1 mouse cellular context compared by ENCODE assay signal in genomic region chr2:163987233-163987632, GRCm38 (mm10).
TF ChIP-seq lines count a peak whose summit lies in the region.

No protein-coding gene starts in this region.

TF ChIP-seq in MEL, 35 proteins besides CTCF, POLR2A, EP300 and RAD21 (continued from another document):
- peak; percentile 74 for TF ChIP-seq ETS1 (IDR thresholded peaks at IDR 0.05; ENCODE audit: low read depth, low read length)
- TF ChIP-seq KAT2A (conservative IDR thresholded peaks at IDR 0.05; ENCODE audit: low read depth, low read length) = peak; percentile 39; the same call in 1 of the 2 replicates
- TF ChIP-seq ZNF384 (IDR thresholded peaks at IDR 0.05; ENCODE audit: low read depth, low read length) = peak; percentile 82
- TF ChIP-seq USF1 (IDR thresholded peaks at IDR 0.05; ENCODE audit: low read depth, low read length) = no peak
- TF ChIP-seq JUND (IDR thresholded peaks at IDR 0.05; ENCODE audit: low read depth, low read length) = no peak
- TF ChIP-seq SIN3A (IDR thresholded peaks at IDR 0.05; ENCODE audit: low read length) = peak; percentile 83; the same call in 1 of the 2 replicates
- TF ChIP-seq MEF2A (IDR thresholded peaks at IDR 0.05; ENCODE audit: extremely low read depth, insufficient replicate concordance, low read depth, low read length, poor library complexity, severe bottlenecking) = no peak
- no peak for TF ChIP-seq GABPA (IDR thresholded peaks at IDR 0.05; ENCODE audit: low read depth, low read length)
- TF ChIP-seq SMC3 (IDR thresholded peaks at IDR 0.05; ENCODE audit: low read depth, low read length) = no peak
- TF ChIP-seq MAFK (IDR thresholded peaks at IDR 0.05; ENCODE audit: borderline replicate concordance, low read depth, low read length) = no peak
- TF ChIP-seq GATA1 (IDR thresholded peaks at IDR 0.05; ENCODE audit: low read depth, low read length) = peak; percentile 96
- peak; percentile 76 for TF ChIP-seq POLR2AphosphoS2 (IDR thresholded peaks at IDR 0.05; ENCODE audit: low read length)
- peak; percentile 66 for TF ChIP-seq RCOR1 (IDR thresholded peaks at IDR 0.05; ENCODE audit: low read depth, low read length)
- no peak for TF ChIP-seq ZMIZ1 (IDR thresholded peaks at IDR 0.05; ENCODE audit: low read depth, low read length)
- no peak for TF ChIP-seq USF2 (IDR thresholded peaks at IDR 0.05; ENCODE audit: borderline replicate concordance in 1 of 2, insufficient read depth in 1 of 2, low read depth in 1 of 2, low read length in 2 of 2)
- TF ChIP-seq NELFE (IDR thresholded peaks at IDR 0.05; ENCODE audit: low read depth, low read length) = peak; percentile 81
- TF ChIP-seq ZKSCAN1 (IDR thresholded peaks at IDR 0.05; ENCODE audit: low read depth, low read length) = no peak
- 0 out of 2 replicates have a peak, but pooled peaks have one; percentile 46 for TF ChIP-seq CHD1 (IDR thresholded peaks at IDR 0.05; ENCODE audit: low read depth, low read length)
- 0 out of 2 replicates have a peak, but pooled peaks have one; percentile 20 for TF ChIP-seq MYB (IDR thresholded peaks at IDR 0.05; ENCODE audit: low read depth, low read length)
- TF ChIP-seq BHLHE40 (IDR thresholded peaks at IDR 0.05; ENCODE audit: borderline replicate concordance, low read depth, low read length) = no peak
- TF ChIP-seq TBP (IDR thresholded peaks at IDR 0.05; ENCODE audit: low read depth, low read length) = peak; percentile 88
- TF ChIP-seq HCFC1 (IDR thresholded peaks at IDR 0.05; ENCODE audit: low read depth, low read length) = peak; percentile 68
- peak; percentile 57; the same call in 1 of the 2 replicates for TF ChIP-seq MAZ (IDR thresholded peaks at IDR 0.05; ENCODE audit: low read depth, low read length)
